Mouse (Mus musculus) CH12.LX (cell line): ENCODE data around the gene Arhgef12. TPM values are rescaled to one million over a fixed set of nuclear protein-coding genes. Genes with fewer than 3 reads are reported as not detected.
A peak's percentile ranks its signal among the peaks of the same experiment; 100 is the strongest.

Source experiments
- DNase-seq: peaks from one replicate; pipeline ENCODE4 v3.0.0-alpha.2; 2013; ENCODE audit errors: extremely low read depth
- H3K27ac ChIP-seq: 2 replicates; pipeline ENCODE4 v1.5.1; 2012; ENCODE audit warnings: low read depth, mild to moderate bottlenecking, control low read depth, moderate library complexity; ENCODE audit not compliant: insufficient read depth
- H3K27me3 ChIP-seq: replicated peaks from 2 replicates; pipeline ENCODE3; 2012; ENCODE audit warnings: inconsistent platforms
- H3K36me3 ChIP-seq, 2 experiments: replicated peaks in 1 of 2; 2 replicates each; pipeline versions ENCODE3 to v1.6.1; 2012; ENCODE audit warnings: inconsistent platforms in 1 of 2, low read length in 1 of 2, mild to moderate bottlenecking in 1 of 2, mixed read lengths in 1 of 2, moderate library complexity in 1 of 2; ENCODE audit not compliant: control insufficient read depth in 1 of 2, insufficient read depth in 1 of 2
- H3K4me1 ChIP-seq, 2 experiments: 2 replicates each; pipeline ENCODE4 v1.6.1; 2012; ENCODE audit warnings: inconsistent platforms in 1 of 2, moderate library complexity in 1 of 2; ENCODE audit not compliant: insufficient read depth in 2 of 2, control insufficient read depth in 1 of 2
- H3K4me2 ChIP-seq: 2 replicates; pipeline ENCODE4 v1.6.1; 2012; ENCODE audit warnings: low read depth, mild to moderate bottlenecking, control low read depth; ENCODE audit not compliant: poor library complexity, insufficient read depth, severe bottlenecking
- H3K4me3 ChIP-seq, 3 experiments: fragments of 150-350 bp in 1 of 3; sonication (generic) in 1 of 3; replicated peaks in 1 of 3; 2 replicates each; pipeline versions ENCODE3 to v1.5.1; 2011 to 2012; ENCODE audit warnings: low read depth in 2 of 3, low read length in 2 of 3, mild to moderate bottlenecking in 2 of 3, moderate library complexity in 2 of 3, control low read depth in 1 of 3, improper control_type of control experiment in 1 of 3, inconsistent platforms in 1 of 3, mixed read lengths in 1 of 3; ENCODE audit not compliant: poor library complexity in 1 of 3
- H3K79me2 ChIP-seq: replicated peaks from 2 replicates; pipeline ENCODE4 v1.6.1; 2012; ENCODE audit warnings: mild to moderate bottlenecking, moderate library complexity; ENCODE audit not compliant: control insufficient read depth, poor library complexity, insufficient read depth, severe bottlenecking; ENCODE audit errors: extremely low read depth
- H3K9ac ChIP-seq: 2 replicates; pipeline ENCODE4 v1.6.1; 2012; ENCODE audit warnings: low read depth, mild to moderate bottlenecking, control low read depth, moderate library complexity; ENCODE audit not compliant: insufficient read depth
- H3K9me3 ChIP-seq: replicated peaks from 2 replicates; pipeline ENCODE3; 2012; ENCODE audit warnings: low read length, inconsistent platforms, mixed read lengths
- CTCF ChIP-seq, 2 experiments: IDR thresholded peaks in 1 of 2; conservative IDR thresholded peaks in 1 of 2; 2 replicates each; pipeline ENCODE4 v1.5.1; 2011 to 2012; ENCODE audit warnings: low read depth in 2 of 2, low read length in 2 of 2, improper control_type of control experiment in 1 of 2, inconsistent platforms in 1 of 2, mild to moderate bottlenecking in 1 of 2, moderate library complexity in 1 of 2
- ELF1 ChIP-seq: IDR thresholded peaks from 2 replicates; pipeline ENCODE4 v1.6.1; 2014; ENCODE audit warnings: low read depth, mild to moderate bottlenecking, inconsistent platforms, low read length, improper control_type of control experiment
- EP300 ChIP-seq: IDR thresholded peaks from 2 replicates; pipeline ENCODE4 v1.6.1; 2011; ENCODE audit warnings: low read length, improper control_type of control experiment
- GABPA ChIP-seq: IDR thresholded peaks from 2 replicates; pipeline ENCODE4 v1.6.1; 2012; ENCODE audit warnings: low read depth, low read length, improper control_type of control experiment, inconsistent platforms; ENCODE audit not compliant: insufficient replicate concordance
- HCFC1 ChIP-seq: IDR thresholded peaks from 2 replicates; pipeline ENCODE4 v1.6.1; 2012; ENCODE audit warnings: low read depth, mild to moderate bottlenecking, inconsistent platforms, low read length, improper control_type of control experiment
- JUN ChIP-seq: IDR thresholded peaks from 2 replicates; pipeline ENCODE4 v1.6.1; 2011; ENCODE audit warnings: low read depth, mild to moderate bottlenecking, low read length, improper control_type of control experiment, moderate library complexity; ENCODE audit not compliant: insufficient read depth
- JUND ChIP-seq: conservative IDR thresholded peaks from 2 replicates; pipeline ENCODE4 v1.6.1; 2011; ENCODE audit warnings: low read depth, low read length, improper control_type of control experiment
- KAT2A ChIP-seq: IDR thresholded peaks from 2 replicates; pipeline ENCODE4 v1.6.1; 2012; ENCODE audit warnings: low read length, improper control_type of control experiment, inconsistent platforms; ENCODE audit not compliant: insufficient replicate concordance
- MAFK ChIP-seq: IDR thresholded peaks from 2 replicates; pipeline ENCODE4 v1.6.1; 2011; ENCODE audit warnings: low read length, improper control_type of control experiment; ENCODE audit not compliant: insufficient replicate concordance
- MAZ ChIP-seq: IDR thresholded peaks from 2 replicates; pipeline ENCODE4 v1.6.1; 2012; ENCODE audit warnings: low read depth, mild to moderate bottlenecking, inconsistent platforms, low read length, improper control_type of control experiment, moderate library complexity
- MEF2A ChIP-seq: IDR thresholded peaks from 2 replicates; pipeline ENCODE4 v1.6.1; 2014; ENCODE audit warnings: low read depth, mild to moderate bottlenecking, inconsistent platforms, low read length, improper control_type of control experiment, borderline replicate concordance
- MYC ChIP-seq: IDR thresholded peaks from 2 replicates; pipeline ENCODE4 v1.6.1; 2011; ENCODE audit warnings: low read depth, mild to moderate bottlenecking, improper control_type of control experiment, low read length
- POLR2A ChIP-seq: IDR thresholded peaks from 2 replicates; pipeline ENCODE4 v1.6.1; 2011; ENCODE audit warnings: low read depth, mild to moderate bottlenecking, improper control_type of control experiment, low read length
- POLR2AphosphoS2 ChIP-seq: IDR thresholded peaks from 2 replicates; pipeline ENCODE4 v1.6.1; 2011; ENCODE audit warnings: low read depth, low read length, improper control_type of control experiment
- TBP ChIP-seq: conservative IDR thresholded peaks from 2 replicates; pipeline ENCODE4 v1.6.1; 2011; ENCODE audit warnings: low read depth, low read length, improper control_type of control experiment
- TCF12 ChIP-seq: IDR thresholded peaks from 2 replicates; pipeline ENCODE4 v1.6.1; 2014; ENCODE audit warnings: low read depth, mild to moderate bottlenecking, inconsistent platforms, low read length, improper control_type of control experiment
- UBTF ChIP-seq: IDR thresholded peaks from 2 replicates; pipeline ENCODE4 v1.6.1; 2012; ENCODE audit warnings: low read depth, mild to moderate bottlenecking, inconsistent platforms, low read length, improper control_type of control experiment, moderate library complexity
- USF1 ChIP-seq: IDR thresholded peaks from 2 replicates; pipeline ENCODE4 v1.6.1; 2014; ENCODE audit warnings: low read depth, mild to moderate bottlenecking, inconsistent platforms, low read length, improper control_type of control experiment
- ZC3H11A ChIP-seq: IDR thresholded peaks from 2 replicates; pipeline ENCODE4 v1.6.1; 2012; ENCODE audit warnings: low read depth, mild to moderate bottlenecking, inconsistent platforms, low read length, improper control_type of control experiment
- dilution Hi-C: fragments of 300-500 bp; cut with MboI; formaldehyde crosslinking; loops from 2 replicates; pipeline ENCODE4 v1.14.3; 2020; ENCODE audit warnings: low sequenced_read_pairs; ENCODE audit not compliant: extremely low pct_unique_long_range_greater_than_20kb, extremely low pct_ligation_motif_present
- in situ Hi-C: fragments of 300-500 bp; cut with MboI; formaldehyde crosslinking; loops from 3 replicates; pipeline ENCODE4 v1.14.3; 2019; ENCODE audit warnings: low sequenced_read_pairs, low pct_ligation_motif_present, low pct_unique_long_range_greater_than_20kb, mixed read lengths
- polyA plus RNA-seq: library from polyadenylated mRNA; unstranded; fragments of >175 nt; gene quantifications from 2 replicates; pipeline ENCODE4 v1.2.1, GENCODE M21; 2012; ENCODE audit warnings: low read depth; ENCODE audit not compliant: insufficient read length
- total RNA-seq, 2 experiments: library from RNA; depleted of rRNA; stranded (reverse); fragments of 300-350 nt in 1 of 2; fragments of >200 nt in 1 of 2; gene quantifications; 2 replicates each; pipeline ENCODE4 v1.2.3; 2012 to 2014

The Arhgef12 gene
- total and polyA plus RNA-seq, 3 experiments, result 4.9 to 9.4 (median 8.7) TPM

GRCm38 (mm10) chr9:42920190-42920589 is 186.8 kb downstream of the Arhgef12 start:
- no peaks in the 10 kb centered on the region for H3K79me2 ChIP-seq
- H3K36me3 ChIP-seq, result no peaks in the 10 kb centered on the region
- H3K4me2 ChIP-seq, result no peak overlapping the region
- no peaks in the 10 kb centered on the region for H3K4me1 ChIP-seq
- H3K27ac ChIP-seq, result no peak overlapping the region
- H3K27me3 ChIP-seq, result peaks cover 88% of the 10 kb centered on the region
- in situ Hi-C loops (no loop called here), dilution Hi-C loops (no loop called here)
- no peak for TF ChIP-seq JUND
- no peak for TF ChIP-seq POLR2AphosphoS2
- 0 out of 4 replicates have a peak, but pooled peaks of 1 of the 2 experiments have one; percentile 11 for TF ChIP-seq CTCF (conservative IDR thresholded peaks at IDR 0.05 in 1 of 2, IDR thresholded peaks at IDR 0.05 in 1 of 2; ENCODE audit: low read depth in 2 of 2, low read length in 2 of 2)
- no peak overlapping the region for H3K9ac ChIP-seq
- DNase-seq, result no peak
- no peak overlapping the region for H3K4me3 ChIP-seq
- no peaks in the 10 kb centered on the region for H3K9me3 ChIP-seq

GRCm38 (mm10) chr9:42917911-42918310 is 189.1 kb downstream of the Arhgef12 start:
- Histone ChIP-seq H3K27me3 (peaks cover 92% of the 10 kb centered on the region), H3K4me2 (no peak overlapping the region), H3K4me1 (no peaks in the 10 kb centered on the region), H3K4me3 (no peak overlapping the region), H3K27ac (no peak overlapping the region), H3K9me3 (no peaks in the 10 kb centered on the region), H3K36me3 (no peaks in the 10 kb centered on the region), H3K9ac (no peak overlapping the region), H3K79me2 (no peaks in the 10 kb centered on the region)
- in situ Hi-C loops (no loop called here), dilution Hi-C loops (no loop called here)
- no peak for TF ChIP-seq MEF2A
- no peak for TF ChIP-seq ELF1
- TF ChIP-seq EP300, result no peak
- TF ChIP-seq MAFK, result no peak
- TF ChIP-seq TCF12, result no peak
- no peak for TF ChIP-seq GABPA
- TF ChIP-seq HCFC1, result no peak
- TF ChIP-seq KAT2A, result no peak
- no peak for TF ChIP-seq TBP
- no peak for TF ChIP-seq POLR2A
- TF ChIP-seq MAZ, result no peak
- TF ChIP-seq MYC, result no peak
- no peak for TF ChIP-seq CTCF (conservative IDR thresholded peaks at IDR 0.05 in 1 of 2, IDR thresholded peaks at IDR 0.05 in 1 of 2; ENCODE audit: low read depth in 2 of 2, low read length in 2 of 2)
- TF ChIP-seq UBTF, result no peak
- no peak for TF ChIP-seq ZC3H11A
- no peak for TF ChIP-seq JUN
- TF ChIP-seq USF1, result no peak
- no peak for DNase-seq

Other genes with a start within 250 kb of the Arhgef12 start
- not detected in 2 replicates for gene Grik4, start 162.7 kb downstream of the Arhgef12 start, total RNA-seq (2012; rRNA removed)
- not detected in 2 replicates for gene Grik4, start 162.7 kb downstream of the Arhgef12 start, total RNA-seq (2014; rRNA removed)
- gene Grik4, start 162.7 kb downstream of the Arhgef12 start, polyA plus RNA-seq, result not detected in 2 replicates
- gene Tmem136, start 9.3 kb upstream of the Arhgef12 start, total RNA-seq (2012; rRNA removed), result 2.3 and 3.8 TPM in 2 replicates
- 0.17 and 0.38 TPM in 2 replicates for gene Tmem136, start 9.3 kb upstream of the Arhgef12 start, total RNA-seq (2014; rRNA removed)
- 0.34 and 0.52 TPM in 2 replicates for gene Tmem136, start 9.3 kb upstream of the Arhgef12 start, polyA plus RNA-seq
- gene Pou2f3, start 103.1 kb upstream of the Arhgef12 start, total RNA-seq (2012; rRNA removed), result not detected in 2 replicates
- gene Pou2f3, start 103.1 kb upstream of the Arhgef12 start, total RNA-seq (2014; rRNA removed), result 0.08 and 0.21 TPM in 2 replicates
- 0.41 and 0.49 TPM in 2 replicates for gene Pou2f3, start 103.1 kb upstream of the Arhgef12 start, polyA plus RNA-seq
- gene Oaf, start 132.7 kb upstream of the Arhgef12 start, total RNA-seq (2012; rRNA removed), result not detected in 2 replicates
- not detected in 2 replicates for gene Oaf, start 132.7 kb upstream of the Arhgef12 start, total RNA-seq (2014; rRNA removed)
- not detected in 2 replicates for gene Oaf, start 132.7 kb upstream of the Arhgef12 start, polyA plus RNA-seq
- 0.13 and 0.59 TPM in 2 replicates for gene Trim29, start 203.6 kb upstream of the Arhgef12 start, total RNA-seq (2012; rRNA removed)
- 0.17 and 0.19 TPM in 2 replicates for gene Trim29, start 203.6 kb upstream of the Arhgef12 start, total RNA-seq (2014; rRNA removed)
- 0.21 and 0.26 TPM in 2 replicates for gene Trim29, start 203.6 kb upstream of the Arhgef12 start, polyA plus RNA-seq